8 mouse cellular contexts compared by ENCODE assay signal in genomic region chr11:69997070-69997509, GRCm38 (mm10). TPM values are rescaled to one million over a fixed set of nuclear protein-coding genes. Genes with fewer than 3 reads are reported as not detected.
DNase-seq lines count a peak whose midpoint lies in the region; ATAC-seq and TF ChIP-seq lines count a peak whose summit lies in the region.

No protein-coding gene starts in this region.

- H3K9me3 ChIP-seq in embryonic facial prominence, embryonic 15.5 days (replicated peaks) = no peaks in the 10 kb centered on the region
- H3K9me3 ChIP-seq in heart, embryonic 14.5 days (ENCODE audit: control insufficient read depth, low read length) = no peaks in the 10 kb centered on the region
- H3K9me3 ChIP-seq in neural tube, embryonic 14.5 days (ENCODE audit: control insufficient read depth, low read length) = no peaks in the 10 kb centered on the region

- peak overlapping the region; percentile 53 for H3K4me2 ChIP-seq in embryonic facial prominence, embryonic 15.5 days (replicated peaks)
- peak overlapping the region; percentile 64 for H3K4me2 ChIP-seq in heart, embryonic 14.5 days (ENCODE audit: low read length)
- peak overlapping the region; percentile 64 for H3K4me2 ChIP-seq in neural tube, embryonic 14.5 days (ENCODE audit: low read depth, low read length)

- peak overlapping the region; percentile 97 for H3K9ac ChIP-seq in embryonic facial prominence, embryonic 15.5 days
- peak overlapping the region; percentile 97 for H3K9ac ChIP-seq in heart, embryonic 14.5 days (ENCODE audit: low read length)
- H3K9ac ChIP-seq in neural tube, embryonic 14.5 days (replicated peaks; ENCODE audit: low read depth, low read length) = peak overlapping the region; percentile 78

- TF ChIP-seq CTCF in lung, adult 2 months (IDR thresholded peaks at IDR 0.05; ENCODE audit: insufficient read depth, low read length) = no peak

- peak; percentile 36 for ATAC-seq in embryonic facial prominence, embryonic 15.5 days (ENCODE audit: insufficient number of reproducible peaks, low FRiP score, low TSS enrichment, low read depth)
- ATAC-seq in heart, embryonic 14.5 days (ENCODE audit: insufficient number of reproducible peaks, insufficient read depth, low FRiP score, low read depth) = peak; percentile 51
- no peak for ATAC-seq in neural tube, embryonic 14.5 days (ENCODE audit: low read depth)

- H3K4me3 ChIP-seq in embryonic facial prominence, embryonic 15.5 days (replicated peaks) = peak overlapping the region; percentile 95
- peak overlapping the region; percentile 86 to 90 for H3K4me3 ChIP-seq in heart, embryonic 14.5 days (ENCODE audit: control insufficient read depth in 1 of 2, insufficient read depth in 1 of 2, low read depth in 1 of 2, low read length in 2 of 2)
- H3K4me3 ChIP-seq in lung, adult 2 months (replicated peaks; ENCODE audit: extremely low read depth, low read depth, low read length) = peak overlapping the region; percentile 85
- peak overlapping the region; percentile 85 for H3K4me3 ChIP-seq in neural tube, embryonic 14.5 days (ENCODE audit: low read depth, low read length)

- H3K36me3 ChIP-seq in embryonic facial prominence, embryonic 15.5 days = peaks cover 42% of the 10 kb centered on the region
- H3K36me3 ChIP-seq in heart, embryonic 14.5 days (ENCODE audit: control insufficient read depth, insufficient read depth, low read length) = peaks cover 48% of the 10 kb centered on the region
- peaks cover 34% of the 10 kb centered on the region for H3K36me3 ChIP-seq in neural tube, embryonic 14.5 days (ENCODE audit: control insufficient read depth, insufficient read depth, low read length)

- peak; percentile 92 for DNase-seq in CD4-positive, CD25-positive, alpha-beta regulatory T cell, adult 2 months (ENCODE audit: low read depth, low spot score)
- peak; percentile 79 to 86 for DNase-seq in adrenal gland, postnatal 4 days (ENCODE audit: low spot score in 2 of 2)
- DNase-seq in kidney, postnatal 14 days = peak; percentile 95
- DNase-seq in lung, adult 2 months = peak; percentile 87
- peak; percentile 82 to 87 for DNase-seq in thymus, adult 18-20 months

- H3K27me3 ChIP-seq in embryonic facial prominence, embryonic 15.5 days = no peaks in the 10 kb centered on the region
- no peaks in the 10 kb centered on the region for H3K27me3 ChIP-seq in heart, embryonic 14.5 days (ENCODE audit: control insufficient read depth, insufficient read depth, low read length)
- no peaks in the 10 kb centered on the region for H3K27me3 ChIP-seq in neural tube, embryonic 14.5 days (ENCODE audit: control insufficient read depth, insufficient read depth, low read length)

- peaks cover 52% of the 10 kb centered on the region for H3K4me1 ChIP-seq in embryonic facial prominence, embryonic 15.5 days
- H3K4me1 ChIP-seq in heart, embryonic 14.5 days (ENCODE audit: control insufficient read depth in 2 of 2, insufficient read depth in 2 of 2, low read length in 2 of 2) = peaks cover 11 to 32% of the 10 kb centered on the region in 2 experiments
- H3K4me1 ChIP-seq in lung, adult 2 months (ENCODE audit: control insufficient read depth, insufficient read depth, low read length) = peaks cover 10% of the 10 kb centered on the region
- H3K4me1 ChIP-seq in neural tube, embryonic 14.5 days (ENCODE audit: control insufficient read depth, insufficient read depth, low read length) = peaks cover 29% of the 10 kb centered on the region

- WGBS in embryonic facial prominence, embryonic 15.5 days = 1% methylated on average over 34 of the region's 44 CpGs
- under 1% methylated on average over 39 of the region's 44 CpGs for WGBS in heart, embryonic 14.5 days
- WGBS in lung, adult 2 months = 2% methylated on average over 41 of the region's 44 CpGs
- WGBS in neural tube, embryonic 14.5 days = 2% methylated on average over 26 of the region's 44 CpGs

- peak overlapping the region; percentile 99 for H3K27ac ChIP-seq in embryonic facial prominence, embryonic 15.5 days (replicated peaks)
- peak overlapping the region; percentile 85 to 99 for H3K27ac ChIP-seq in heart, embryonic 14.5 days (replicated peaks in 1 of 2; ENCODE audit: control insufficient read depth in 1 of 2, insufficient read depth in 1 of 2, low read depth in 2 of 2, low read length in 2 of 2)
- H3K27ac ChIP-seq in neural tube, embryonic 14.5 days (ENCODE audit: low read depth, low read length) = peak overlapping the region; percentile 93

- TF ChIP-seq POLR2A in lung, adult 2 months (IDR thresholded peaks at IDR 0.05; ENCODE audit: borderline replicate concordance, extremely low read depth, low read depth, low read length) = peak; percentile 66; the same call in 1 of the 2 replicates

RNA-seq across cellular contexts. Expression of gene Phf23, which starts 1.5 kb away (rescaled TPM):
- total RNA-seq in adrenal gland, postnatal 4 days (2021) = 10 to 100 TPM; 51.4 to 53.4 TPM
- polyA plus RNA-seq in embryonic facial prominence, embryonic 15.5 days (2015; fragmentation: Nextera tagmentation; extraction: Ambion mirVana) = 77.8 and 83.0 TPM in 2 replicates
- 22.2 and 27.5 TPM in 2 replicates for polyA plus RNA-seq in heart, embryonic 14.5 days (2014; fragmentation: Nextera tagmentation; extraction: Ambion mirVana)
- 15.0 and 22.9 TPM in 2 replicates for polyA plus RNA-seq in lung, adult 2 months (2012; rRNA removed)
- polyA plus RNA-seq in neural tube, embryonic 14.5 days (2014; fragmentation: Nextera tagmentation; extraction: Ambion mirVana) = 28.8 and 37.8 TPM in 2 replicates

RNA-seq across cellular contexts. Expression of gene Dvl2, which starts 3.3 kb away (rescaled TPM):
- 10 to 100 TPM; 35.5 to 38.2 TPM for total RNA-seq in adrenal gland, postnatal 4 days (2021)
- polyA plus RNA-seq in embryonic facial prominence, embryonic 15.5 days (2015; fragmentation: Nextera tagmentation; extraction: Ambion mirVana) = 47.3 and 52.3 TPM in 2 replicates
- polyA plus RNA-seq in heart, embryonic 14.5 days (2014; fragmentation: Nextera tagmentation; extraction: Ambion mirVana) = 15.0 and 16.6 TPM in 2 replicates
- 16.7 and 20.8 TPM in 2 replicates for polyA plus RNA-seq in lung, adult 2 months (2012; rRNA removed)
- 19.0 and 19.2 TPM in 2 replicates for polyA plus RNA-seq in neural tube, embryonic 14.5 days (2014; fragmentation: Nextera tagmentation; extraction: Ambion mirVana)

RNA-seq across cellular contexts. Expression of gene Gabarap, which starts 6.1 kb away (rescaled TPM):
- total RNA-seq in adrenal gland, postnatal 4 days (2021) = 100 to 1,000 TPM; 294 to 311 TPM
- 543 and 559 TPM in 2 replicates for polyA plus RNA-seq in embryonic facial prominence, embryonic 15.5 days (2015; fragmentation: Nextera tagmentation; extraction: Ambion mirVana)
- polyA plus RNA-seq in heart, embryonic 14.5 days (2014; fragmentation: Nextera tagmentation; extraction: Ambion mirVana) = 454 and 540 TPM in 2 replicates
- 333 and 615 TPM in 2 replicates for polyA plus RNA-seq in lung, adult 2 months (2012; rRNA removed)
- 609 and 643 TPM in 2 replicates for polyA plus RNA-seq in neural tube, embryonic 14.5 days (2014; fragmentation: Nextera tagmentation; extraction: Ambion mirVana)

RNA-seq across cellular contexts. Expression of gene Elp5, which starts 14.8 kb away (rescaled TPM):
- total RNA-seq in adrenal gland, postnatal 4 days (2021) = 10 to 100 TPM; 65.5 to 70.9 TPM
- polyA plus RNA-seq in embryonic facial prominence, embryonic 15.5 days (2015; fragmentation: Nextera tagmentation; extraction: Ambion mirVana) = 112 and 113 TPM in 2 replicates
- 107 and 114 TPM in 2 replicates for polyA plus RNA-seq in heart, embryonic 14.5 days (2014; fragmentation: Nextera tagmentation; extraction: Ambion mirVana)
- 38.5 and 53.8 TPM in 2 replicates for polyA plus RNA-seq in lung, adult 2 months (2012; rRNA removed)
- polyA plus RNA-seq in neural tube, embryonic 14.5 days (2014; fragmentation: Nextera tagmentation; extraction: Ambion mirVana) = 159 and 175 TPM in 2 replicates

RNA-seq across cellular contexts. Expression of gene Ctdnep1, which starts 16.1 kb away (rescaled TPM):
- 100 to 1,000 TPM; 119 to 130 TPM for total RNA-seq in adrenal gland, postnatal 4 days (2021)
- 31.6 and 34.9 TPM in 2 replicates for polyA plus RNA-seq in embryonic facial prominence, embryonic 15.5 days (2015; fragmentation: Nextera tagmentation; extraction: Ambion mirVana)
- 22.3 and 26.0 TPM in 2 replicates for polyA plus RNA-seq in heart, embryonic 14.5 days (2014; fragmentation: Nextera tagmentation; extraction: Ambion mirVana)
- polyA plus RNA-seq in lung, adult 2 months (2012; rRNA removed) = 88.3 and 102 TPM in 2 replicates
- 26.5 and 27.1 TPM in 2 replicates for polyA plus RNA-seq in neural tube, embryonic 14.5 days (2014; fragmentation: Nextera tagmentation; extraction: Ambion mirVana)
